Mouse (Mus musculus) common myeloid progenitor, adult 5-6 weeks (primary cell): ENCODE data around the gene Nudt6. TPM values are rescaled to one million over a fixed set of nuclear protein-coding genes. Genes with fewer than 3 reads are reported as not detected.

ENCODE experiments used
- ATAC-seq: replicated peaks from 2 replicates; pipeline ENCODE4 v1.8.0; 2016; ENCODE audit warnings: low read depth, mild to moderate bottlenecking, moderate TSS enrichment, inconsistent platforms; ENCODE audit not compliant: poor library complexity, severe bottlenecking
- total RNA-seq: library from RNA; stranded (forward); fragments of 200-1000, 187-1606 nt; gene quantifications from 2 replicates; pipeline ENCODE4 v1.2.3, GENCODE M21; 2017

The Nudt6 gene
- total RNA-seq, 1 experiment from 2014 or later: 29.1 TPM

GRCm38 (mm10) chr3:37387310-37387709, 32.7 kb downstream of the Nudt6 start:
- peak; percentile 63; the same call in 1 of the 2 replicates for ATAC-seq

GRCm38 (mm10) chr3:37383096-37383765, 36.8 kb downstream of the Nudt6 start:
- ATAC-seq: no peak

DNA sequence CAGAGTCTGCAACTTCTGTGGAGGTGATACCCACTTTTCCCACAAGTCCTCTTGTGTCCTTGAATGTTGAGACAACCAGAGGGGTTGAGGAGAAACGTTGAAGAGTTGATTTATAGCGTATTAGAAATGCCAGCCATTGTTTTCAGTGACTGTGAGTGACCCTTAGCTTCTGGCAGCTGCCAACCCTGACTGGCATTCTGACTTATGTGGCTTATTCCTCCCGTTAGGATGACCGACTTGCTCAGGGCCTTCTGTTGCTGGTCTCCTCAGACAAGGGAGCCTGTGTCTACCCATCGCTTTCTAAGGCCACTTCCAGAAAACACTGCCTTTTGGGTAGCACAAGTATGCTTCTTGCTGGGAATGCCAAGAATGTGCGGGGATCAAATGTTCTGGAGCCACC, 38.6 kb downstream of the Nudt6 start:
- ATAC-seq: no peak

- ATAC-seq: no peak
Observed at GRCm38 (mm10) chr3:37379930-37380881, 39.8 kb downstream of the Nudt6 start.

- 0 out of 2 replicates have a peak, but pooled peaks have one; percentile 29 for ATAC-seq
Observed at GRCm38 (mm10) chr3:37379201-37379600, 40.8 kb downstream of the Nudt6 start.

DNA sequence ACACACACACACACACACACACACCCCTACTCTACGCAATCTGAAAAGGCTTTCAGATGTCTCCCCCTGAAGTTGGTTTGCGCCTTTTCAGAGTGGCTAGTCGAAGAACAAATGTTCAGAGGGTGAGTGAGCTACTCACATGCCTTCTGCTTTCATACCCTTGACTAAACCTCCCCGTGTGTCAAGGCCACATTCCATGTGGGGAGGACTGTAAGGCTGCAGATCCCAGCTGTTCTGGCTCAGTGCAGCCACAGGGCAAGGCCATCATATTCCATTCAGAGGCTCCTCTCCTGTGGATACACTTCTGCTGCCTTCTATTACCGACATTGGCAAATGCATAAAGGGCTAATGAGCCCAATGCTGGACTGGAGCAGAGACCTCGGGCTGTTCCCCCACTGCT, 41.6 kb downstream of the Nudt6 start:
- ATAC-seq: no peak

GRCm38 (mm10) chr3:37377926-37378325, 42.1 kb downstream of the Nudt6 start:
- no peak for ATAC-seq

DNA sequence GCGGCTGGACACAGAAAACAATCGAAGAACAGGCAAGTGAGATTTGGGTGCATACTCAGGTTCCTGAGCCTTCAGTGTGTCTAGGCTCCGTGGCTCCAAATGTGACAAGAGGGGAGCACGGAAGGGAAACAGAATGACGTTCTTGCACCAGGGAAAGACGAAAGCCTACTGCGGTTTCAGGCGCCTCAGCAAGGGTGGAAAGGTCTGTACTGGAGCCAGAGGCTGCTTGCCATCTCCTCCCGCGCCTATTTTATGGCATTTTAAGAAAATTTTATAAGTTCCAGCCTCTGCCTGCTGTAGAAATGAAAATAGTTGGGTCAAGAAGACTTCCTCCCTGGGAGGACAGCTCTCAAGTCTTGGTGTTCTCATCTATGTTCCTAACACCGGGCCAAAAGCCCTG, 46.3 kb downstream of the Nudt6 start:
- no peak for ATAC-seq

- no peak for ATAC-seq
Observed at GRCm38 (mm10) chr3:37370407-37370806, 49.6 kb downstream of the Nudt6 start.

GRCm38 (mm10) chr3:37366381-37367053, 53.5 kb downstream of the Nudt6 start:
- ATAC-seq: no peak

DNA sequence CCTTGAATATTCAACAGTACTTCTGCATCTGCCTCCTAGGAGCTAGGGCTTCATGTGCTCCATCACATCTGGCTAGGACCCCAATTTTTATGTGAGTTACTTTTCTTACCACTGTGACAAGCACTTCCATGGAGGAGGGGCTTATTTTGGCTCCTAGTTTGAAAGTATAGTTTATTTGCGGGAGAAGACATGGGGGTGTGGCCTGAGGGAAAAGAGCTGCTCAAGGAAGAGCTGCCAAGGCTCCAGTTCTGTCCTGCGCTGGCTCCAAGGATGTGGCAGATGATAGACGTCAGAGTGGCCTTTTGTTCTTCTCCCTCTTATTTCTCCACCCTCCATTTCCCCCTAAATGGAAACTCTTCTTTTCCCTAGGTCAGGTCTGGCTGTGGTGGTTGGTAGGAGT, 54.0 kb downstream of the Nudt6 start:
- ATAC-seq: no peak

GRCm38 (mm10) chr3:37365144-37365543, 54.9 kb downstream of the Nudt6 start:
- no peak for ATAC-seq

DNA sequence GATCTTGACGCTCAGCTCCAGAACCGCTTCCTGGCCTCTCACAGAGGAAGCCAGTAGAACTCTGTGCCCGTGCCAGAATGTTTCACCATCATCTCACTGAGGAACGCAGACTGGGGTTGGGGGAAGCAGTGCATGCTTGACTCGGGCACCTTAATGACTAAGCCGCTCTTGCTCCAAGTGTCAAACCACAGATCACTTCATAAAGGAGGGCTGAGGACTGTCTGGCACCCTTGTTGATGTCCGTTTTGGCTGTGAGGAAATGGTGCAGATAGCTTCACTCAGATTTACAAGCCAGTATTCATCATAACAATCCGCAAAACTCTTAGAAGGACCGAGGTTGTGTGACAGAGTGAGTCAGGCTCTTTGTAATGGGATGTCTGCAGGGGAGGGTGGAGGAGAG, 59.3 kb downstream of the Nudt6 start:
- peak; percentile 71 for ATAC-seq

Other genes starting within 250 kb of the Nudt6 start
- gene Il21, start 187.6 kb downstream of the Nudt6 start, total RNA-seq: not detected in 2 replicates
- gene Bbs12, start 107.7 kb downstream of the Nudt6 start, total RNA-seq: 6.6 and 8.1 TPM in 2 replicates
- gene Cetn4, start 107.5 kb downstream of the Nudt6 start, total RNA-seq: 4.0 and 6.5 TPM in 2 replicates
- gene Fgf2, start 71.9 kb downstream of the Nudt6 start, total RNA-seq: 0.05 and 0.23 TPM in 2 replicates
- 174 and 222 TPM in 2 replicates for gene Spata5, start 315 bp downstream of the Nudt6 start, total RNA-seq
- gene Spry1, start 219.7 kb upstream of the Nudt6 start, total RNA-seq: 4.5 and 4.8 TPM in 2 replicates